ENCODE assay signal across 7 mouse cellular contexts in the genomic region with DNA sequence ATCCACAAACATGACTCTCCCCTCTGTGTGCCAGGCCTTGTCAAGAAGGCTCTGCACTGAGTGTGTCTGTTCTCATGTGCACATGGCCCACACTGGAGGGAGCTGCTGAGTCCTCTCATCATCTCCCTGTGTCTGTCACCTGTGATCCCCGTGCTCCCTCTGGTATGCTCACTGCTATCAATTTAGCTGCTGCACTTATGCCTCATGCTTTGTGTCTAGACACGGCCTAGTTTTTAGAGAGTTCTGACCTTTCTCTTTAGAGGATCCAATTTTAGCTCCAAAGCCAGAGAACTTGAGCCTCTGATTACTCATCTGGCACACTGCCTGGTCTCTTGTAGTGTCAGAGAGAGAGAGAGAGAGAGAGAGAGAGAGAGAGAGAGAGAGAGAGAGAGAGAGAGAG. TPM values are rescaled to one million over a fixed set of nuclear protein-coding genes. Genes with fewer than 3 reads are reported as not detected.
DNase-seq lines count a peak whose midpoint lies in the region; ATAC-seq and TF ChIP-seq lines count a peak whose summit lies in the region.

No protein-coding gene starts in this region.

- no peak overlapping the region for H3ac ChIP-seq in myocyte (ENCODE audit: control insufficient read depth, insufficient read length)

- H3K79me2 ChIP-seq in myocyte (ENCODE audit: control insufficient read depth, insufficient read depth): no peaks in the 10 kb centered on the region

- H3K4me2 ChIP-seq in liver, embryonic 12.5 days: no peak overlapping the region
- peak overlapping the region; percentile 20 for H3K4me2 ChIP-seq in myocyte (ENCODE audit: low read depth)
- H3K4me2 ChIP-seq in hindbrain, embryonic 12.5 days (replicated peaks): no peak overlapping the region

- H3K4me1 ChIP-seq in liver, embryonic 12.5 days: peaks cover 6% of the 10 kb centered on the region; the same call in 1 of the 2 replicates
- H3K4me1 ChIP-seq in hindbrain, embryonic 12.5 days: no peaks in the 10 kb centered on the region

- H3K9ac ChIP-seq in liver, embryonic 12.5 days: no peak overlapping the region
- H3K9ac ChIP-seq in hindbrain, embryonic 12.5 days: no peak overlapping the region

- H3K36me3 ChIP-seq in liver, embryonic 12.5 days: no peaks in the 10 kb centered on the region
- no peaks in the 10 kb centered on the region for H3K36me3 ChIP-seq in myocyte (ENCODE audit: control insufficient read depth, insufficient read depth)
- no peaks in the 10 kb centered on the region for H3K36me3 ChIP-seq in hindbrain, embryonic 12.5 days

- 43% methylated on average over 2 of the region's 2 CpGs for WGBS in liver, embryonic 12.5 days (ENCODE audit: insufficient replicate concordance)
- 80% methylated on average over 2 of the region's 2 CpGs for WGBS in hindbrain, embryonic 12.5 days

- no peaks in the 10 kb centered on the region for H3K27me3 ChIP-seq in liver, embryonic 12.5 days (replicated peaks)
- no peaks in the 10 kb centered on the region for H3K27me3 ChIP-seq in myocyte (ENCODE audit: control insufficient read depth, insufficient read depth, insufficient read length)
- H3K27me3 ChIP-seq in hindbrain, embryonic 12.5 days: no peaks in the 10 kb centered on the region

- H3K27ac ChIP-seq in liver, embryonic 12.5 days: no peak overlapping the region
- no peak overlapping the region for H3K27ac ChIP-seq in hindbrain, embryonic 12.5 days

- no peak for TF ChIP-seq POLR2A in myocyte (IDR thresholded peaks at IDR 0.05; ENCODE audit: insufficient read length, low read depth)

- no peaks in the 10 kb centered on the region for H3K9me3 ChIP-seq in liver, embryonic 12.5 days (replicated peaks)
- H3K9me3 ChIP-seq in hindbrain, embryonic 12.5 days (replicated peaks): no peaks in the 10 kb centered on the region

- DNase-seq in liver (peak; percentile 9), adipocyte (ENCODE audit: low spot score) (peak; percentile 33)
- peak; percentile 59 for DNase-seq in gastrocnemius, postnatal 10 days
- DNase-seq in right cerebral cortex, adult 18-20 months: no peak

- H3K4me3 ChIP-seq in liver, embryonic 12.5 days: no peak overlapping the region
- no peak overlapping the region for H3K4me3 ChIP-seq in myocyte
- no peak overlapping the region for H3K4me3 ChIP-seq in hindbrain, embryonic 12.5 days

- no peak for ATAC-seq in liver, embryonic 12.5 days
- ATAC-seq in hindbrain, embryonic 12.5 days (ENCODE audit: low FRiP score): no peak

TF ChIP-seq in myocyte, 11 proteins besides CTCF, POLR2A, EP300 and RAD21:
- TF ChIP-seq MYOD1 (IDR thresholded peaks at IDR 0.05; ENCODE audit: control insufficient read depth in 1 of 3, insufficient read length in 2 of 3, low read depth in 2 of 3) (peak in 2 of 3 experiments; percentile 22 to 88), USF1 (IDR thresholded peaks at IDR 0.05; ENCODE audit: low read depth) (no peak), MYOG (IDR thresholded peaks at IDR 0.05; ENCODE audit: control insufficient read depth in 1 of 3, insufficient read depth in 1 of 3, insufficient read length in 2 of 3, low read depth in 2 of 3) (no peak), TCF3 (IDR thresholded peaks at IDR 0.05; ENCODE audit: insufficient read length, low read depth) (no peak), MAX (IDR thresholded peaks at IDR 0.05; ENCODE audit: low read depth) (no peak), SRF (IDR thresholded peaks at IDR 0.05; ENCODE audit: control insufficient read depth, insufficient read length, low read depth) (no peak)
TF ChIP-seq in myocyte: peak in this region for 1.

RNA-seq across cellular contexts. Expression of gene Gadl1, which starts 42.0 kb away (rescaled TPM):
- 0.25 and 0.38 TPM in 2 replicates for polyA plus RNA-seq in liver, embryonic 12.5 days (2016; fragmentation: Nextera tagmentation; extraction: Ambion mirVana)
- total RNA-seq in gastrocnemius, postnatal 10 days (2021): 10 to 100 TPM; 33.7 to 41.2 TPM
- polyA plus RNA-seq in myocyte (2012; fragmentation: generic; extraction: Trizol): 3.6 TPM
- 0.43 and 0.59 TPM in 2 replicates for polyA plus RNA-seq in hindbrain, embryonic 12.5 days (2016; fragmentation: Nextera tagmentation; extraction: Ambion mirVana)
